Mouse (Mus musculus): ENCODE results near the gene Susd1.

DNA sequence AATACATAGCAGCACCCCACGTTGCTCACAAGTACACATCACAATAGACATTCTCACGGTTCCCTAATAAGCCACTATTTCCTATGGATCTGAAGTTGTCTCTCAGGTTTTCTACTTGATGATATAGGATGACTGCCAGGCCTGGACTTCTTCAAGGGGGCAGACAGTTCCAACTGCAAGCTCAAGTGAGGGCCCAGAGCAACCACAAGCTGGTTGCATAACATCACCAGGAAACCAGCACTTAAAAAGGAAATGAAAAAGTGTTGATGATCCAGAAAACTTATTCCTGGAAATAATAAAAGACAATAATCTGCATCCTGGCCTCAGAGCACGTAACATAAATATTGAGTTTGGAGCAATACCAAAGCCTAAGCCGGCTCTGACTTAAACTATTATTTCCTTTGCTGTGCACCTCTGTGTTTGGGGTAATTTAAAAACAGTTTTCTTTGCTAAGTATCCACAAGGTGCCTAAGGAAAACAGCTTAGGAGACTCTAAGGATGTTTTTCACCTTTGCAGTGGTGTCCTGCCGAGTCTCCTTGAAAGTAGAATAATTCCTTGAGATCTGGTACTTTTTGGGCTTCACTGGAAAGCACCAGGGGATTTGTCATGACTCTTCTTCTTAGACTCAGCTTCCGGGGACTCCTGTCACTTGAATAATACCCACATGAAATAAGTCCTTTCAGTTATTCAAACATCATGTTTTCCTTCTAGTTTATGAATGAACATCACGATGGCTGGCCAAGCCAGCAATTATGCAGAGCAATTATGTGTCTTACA lies 139.5 kb downstream of the Susd1 start:
- no peak for TF ChIP-seq EP300 (IDR thresholded peaks at IDR 0.05; ENCODE audit: low read depth)
- no peak for TF ChIP-seq CTCF (IDR thresholded peaks at IDR 0.05; ENCODE audit: low read depth)

Data from liver, embryonic 14.5 days (tissue).